Mouse (Mus musculus) kidney, postnatal 25 days (tissue): ENCODE measurements at regions not wholly inside any gene's neighbourhood (a gene's known extent, or its start where the extent isn't known, plus 50 kb on each side); places are given as distances from the start of the nearest gene placed in this dataset.

Experiments
- DNase-seq, 2 experiments: peaks; one replicate each; pipeline ENCODE4 v3.0.0; 2021; ENCODE audit warnings: mixed read lengths in 2 of 2

- no peak for DNase-seq
Observed at GRCm38 (mm10) chr8:38723254-38723653, 1729.8 kb downstream of the AI429214 start.

DNA sequence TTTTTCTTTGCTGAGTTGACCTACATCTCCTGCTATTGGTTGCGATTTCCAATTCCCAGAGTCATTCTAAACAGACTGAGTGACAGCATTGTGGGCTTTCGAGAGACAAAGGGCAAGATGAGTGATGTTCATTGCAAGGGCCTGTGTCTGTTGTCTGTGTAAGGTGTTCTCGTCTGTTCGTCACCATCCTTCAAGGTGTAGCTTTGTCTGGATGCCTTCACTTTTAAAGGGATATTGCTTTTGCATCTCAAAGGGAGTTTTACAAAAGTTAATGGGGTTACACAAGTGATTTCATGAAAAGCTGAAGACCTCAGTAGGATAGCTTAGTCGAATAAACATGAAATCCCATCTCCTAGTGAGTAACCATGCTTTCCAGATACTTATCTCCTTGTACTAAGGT is 1731.9 kb downstream of the AI429214 start:
- no peak for DNase-seq

DNA sequence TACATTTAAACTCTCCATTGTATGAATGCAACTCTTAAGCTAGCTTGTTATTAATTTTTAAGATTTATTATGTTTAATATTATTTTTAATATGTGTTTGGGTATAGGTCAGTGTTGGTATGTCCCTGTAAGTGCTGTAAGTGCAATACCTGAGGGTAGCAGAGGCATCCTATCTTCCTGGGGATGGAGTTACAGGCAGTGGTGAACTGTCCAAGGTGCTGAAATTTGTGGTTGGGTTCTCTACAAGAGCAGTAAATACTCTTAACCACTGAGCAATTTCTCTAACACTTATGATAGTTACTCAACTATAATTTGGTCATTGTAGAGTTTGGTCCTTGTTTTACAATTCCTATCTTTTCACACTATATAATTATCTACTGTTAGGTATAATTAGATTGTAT is 1753.7 kb downstream of the AI429214 start:
- peak in 1 of 2 experiments; percentile 26 for DNase-seq

- DNase-seq = no peak
Observed at GRCm38 (mm10) chr8:38766626-38767226, 1773.3 kb downstream of the AI429214 start.

DNA sequence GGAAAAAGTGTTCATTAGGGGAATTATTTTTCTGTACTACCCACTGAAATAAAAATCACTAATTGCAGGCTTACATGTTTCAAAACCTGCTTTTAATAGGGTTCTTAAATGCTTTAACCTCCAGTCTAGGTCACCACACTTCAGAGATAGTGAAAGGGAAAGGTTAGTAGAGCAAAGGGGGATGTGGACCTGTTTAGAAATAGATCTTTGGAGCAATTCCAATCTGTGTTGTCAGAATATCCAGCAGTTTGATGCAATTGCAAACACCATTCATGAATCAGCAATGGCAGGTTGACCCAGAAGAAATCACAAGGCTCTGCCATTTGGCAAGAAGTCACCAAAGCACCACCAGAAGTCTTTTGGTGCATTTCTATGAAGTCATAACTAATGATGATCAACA is 1819.1 kb downstream of the AI429214 start:
- no peak for DNase-seq

GRCm38 (mm10) chr8:38818163-38818562 is 1824.8 kb downstream of the AI429214 start:
- DNase-seq = peak in 1 of 2 experiments; percentile 56

- no peak for DNase-seq
Observed at GRCm38 (mm10) chr8:38861436-38861835, 1813.4 kb upstream of the Adam24 start.

DNA sequence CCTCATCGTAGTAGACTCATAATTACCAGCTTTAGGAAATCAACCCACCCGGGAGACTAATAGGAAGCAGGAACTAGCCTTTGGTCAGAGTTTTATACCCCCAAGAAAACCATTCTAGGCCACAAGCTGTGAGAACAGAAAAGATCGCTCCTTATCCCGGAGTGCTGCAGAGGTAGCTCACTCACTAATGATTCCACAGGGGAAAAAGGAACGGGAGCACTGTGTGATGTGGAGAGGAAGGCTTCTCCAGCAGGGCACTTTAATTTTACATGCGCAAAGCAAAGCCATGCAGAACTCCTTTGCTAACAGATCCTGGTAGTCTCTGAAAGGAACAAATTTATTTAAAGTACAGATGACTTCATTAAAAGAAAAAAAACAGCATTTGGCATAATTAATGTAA is 1807.5 kb upstream of the Adam24 start:
- DNase-seq = no peak
